Mouse (Mus musculus): ENCODE data around the gene Camkmt. TPM values are rescaled to one million over a fixed set of nuclear protein-coding genes. Genes with fewer than 3 reads are reported as not detected.

Camkmt gene
- total RNA-seq, 1 experiment from 2014 or later = 5.8 TPM

DNA sequence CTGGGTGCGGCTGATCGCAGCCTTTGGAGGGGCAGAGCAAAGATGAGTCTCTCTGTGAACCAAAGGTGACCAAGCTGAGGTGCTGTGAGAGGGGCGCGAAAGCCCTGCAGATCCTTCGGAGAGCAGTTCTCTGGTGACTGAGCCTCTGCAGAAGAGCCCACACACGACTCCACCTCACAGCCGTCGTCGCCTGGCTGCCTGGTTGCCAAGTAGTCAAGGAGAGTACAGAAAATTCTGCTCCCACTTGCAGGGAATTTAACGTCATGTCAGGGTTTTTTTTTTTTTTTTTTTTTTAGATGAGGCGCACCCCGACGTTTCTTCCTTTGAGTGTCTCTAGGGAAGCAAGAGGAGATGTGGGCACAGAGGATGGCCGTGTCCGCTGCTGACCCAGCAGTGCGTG lies 382.9 kb downstream of the Camkmt start:
- ATAC-seq (ENCODE audit: extremely low read depth, insufficient number of reproducible peaks, low FRiP score, poor library complexity, severe bottlenecking) = no peak

DNA sequence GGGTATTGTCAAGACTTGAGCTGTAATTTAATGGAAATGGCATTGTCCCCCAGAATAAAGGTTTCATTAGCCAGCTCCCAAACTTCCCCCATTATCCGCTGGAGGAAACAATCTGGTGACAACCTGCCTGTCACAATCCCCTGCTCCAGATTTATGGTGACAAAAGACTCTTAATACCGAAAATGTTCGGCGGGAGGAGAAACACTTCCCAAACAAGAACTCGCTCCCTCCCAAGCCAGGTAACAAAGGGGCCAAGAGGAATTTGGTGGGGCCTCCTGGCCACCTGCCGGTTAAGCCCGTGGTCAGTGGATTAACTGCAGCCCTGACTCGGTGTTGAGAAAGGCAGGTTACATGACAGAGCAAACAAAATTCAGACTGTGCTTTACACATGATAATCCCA lies 383.5 kb downstream of the Camkmt start:
- ATAC-seq (ENCODE audit: extremely low read depth, insufficient number of reproducible peaks, low FRiP score, poor library complexity, severe bottlenecking) = no peak

DNA sequence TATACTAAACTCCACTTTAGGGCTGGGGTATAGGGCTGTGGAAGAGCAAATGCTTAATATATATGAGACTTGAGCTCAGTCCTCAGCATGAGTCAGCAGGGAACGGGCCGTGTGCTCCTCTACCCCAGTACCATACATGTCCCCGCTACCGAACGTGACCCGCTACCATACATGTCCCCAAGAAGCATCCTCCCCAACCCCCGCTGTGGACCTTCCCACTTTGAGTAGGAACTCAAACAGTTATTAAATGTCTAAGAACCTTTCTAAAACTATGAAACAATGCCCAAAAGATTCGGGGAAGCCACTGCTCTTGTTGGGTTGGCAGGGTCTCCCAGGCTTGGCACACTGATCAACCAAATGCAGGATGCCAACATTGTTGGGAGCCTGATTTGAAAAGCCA lies 390.9 kb downstream of the Camkmt start:
- no peak for ATAC-seq (ENCODE audit: extremely low read depth, insufficient number of reproducible peaks, low FRiP score, poor library complexity, severe bottlenecking)

DNA sequence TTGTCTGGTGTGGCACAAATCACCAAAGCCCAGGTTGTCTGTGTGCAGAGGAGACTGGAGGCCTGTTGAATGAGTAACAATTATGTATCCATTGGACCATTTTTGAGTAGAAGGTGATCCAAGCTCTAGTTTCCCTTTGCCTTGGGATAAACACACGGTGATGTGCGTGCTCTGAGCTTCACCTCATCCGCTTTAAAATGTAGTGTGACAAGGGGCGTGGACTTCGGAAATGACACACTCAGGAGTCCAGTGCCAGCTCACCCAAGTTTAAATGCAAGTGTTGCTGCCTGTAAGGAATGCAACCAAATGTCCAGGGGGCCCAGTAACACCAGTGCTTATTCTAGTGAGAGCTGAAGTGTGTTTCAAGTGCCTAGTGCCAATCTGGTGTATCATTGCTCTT lies 392.7 kb downstream of the Camkmt start:
- no peak for ATAC-seq (ENCODE audit: extremely low read depth, insufficient number of reproducible peaks, low FRiP score, poor library complexity, severe bottlenecking)

DNA sequence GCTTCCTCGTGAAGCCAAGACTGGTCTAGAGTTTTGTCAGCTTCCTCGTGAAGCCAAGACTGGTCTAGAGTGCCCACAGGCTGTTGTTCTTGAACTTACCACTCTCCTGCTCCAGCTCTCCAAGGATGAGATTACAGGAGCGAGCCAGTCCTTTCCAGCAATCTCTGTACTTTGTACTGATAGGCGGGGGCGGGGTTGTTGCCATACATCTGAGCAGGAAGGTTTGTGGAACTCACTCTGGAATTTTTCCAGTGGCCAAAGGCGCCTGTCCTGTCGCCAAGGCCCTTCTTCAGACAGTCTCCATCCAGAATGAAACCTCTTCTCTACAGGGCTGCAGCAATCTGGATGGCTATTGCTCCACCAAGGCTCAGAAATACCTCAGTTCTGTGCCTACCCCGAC lies 393.7 kb downstream of the Camkmt start:
- no peak for ATAC-seq (ENCODE audit: extremely low read depth, insufficient number of reproducible peaks, low FRiP score, poor library complexity, severe bottlenecking)

DNA sequence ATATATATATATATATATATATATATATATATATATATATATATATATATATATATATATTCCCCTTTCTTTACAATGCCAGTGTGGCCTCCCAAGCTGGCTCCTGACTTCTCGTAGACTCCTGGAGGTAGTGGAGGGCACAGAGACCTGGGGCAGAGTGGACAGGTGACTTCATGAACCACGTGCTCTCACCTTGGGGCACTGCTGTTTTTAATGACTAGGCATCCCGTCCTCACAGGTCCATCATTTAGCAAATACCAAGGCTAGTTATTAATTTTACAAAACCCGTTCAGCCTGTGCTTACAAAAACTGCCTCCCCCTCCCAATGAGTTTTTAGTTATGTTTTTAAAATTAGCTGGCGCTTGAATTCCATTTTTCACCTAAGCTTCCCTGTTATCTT lies 394.2 kb downstream of the Camkmt start:
- ATAC-seq (ENCODE audit: extremely low read depth, insufficient number of reproducible peaks, low FRiP score, poor library complexity, severe bottlenecking) = no peak

DNA sequence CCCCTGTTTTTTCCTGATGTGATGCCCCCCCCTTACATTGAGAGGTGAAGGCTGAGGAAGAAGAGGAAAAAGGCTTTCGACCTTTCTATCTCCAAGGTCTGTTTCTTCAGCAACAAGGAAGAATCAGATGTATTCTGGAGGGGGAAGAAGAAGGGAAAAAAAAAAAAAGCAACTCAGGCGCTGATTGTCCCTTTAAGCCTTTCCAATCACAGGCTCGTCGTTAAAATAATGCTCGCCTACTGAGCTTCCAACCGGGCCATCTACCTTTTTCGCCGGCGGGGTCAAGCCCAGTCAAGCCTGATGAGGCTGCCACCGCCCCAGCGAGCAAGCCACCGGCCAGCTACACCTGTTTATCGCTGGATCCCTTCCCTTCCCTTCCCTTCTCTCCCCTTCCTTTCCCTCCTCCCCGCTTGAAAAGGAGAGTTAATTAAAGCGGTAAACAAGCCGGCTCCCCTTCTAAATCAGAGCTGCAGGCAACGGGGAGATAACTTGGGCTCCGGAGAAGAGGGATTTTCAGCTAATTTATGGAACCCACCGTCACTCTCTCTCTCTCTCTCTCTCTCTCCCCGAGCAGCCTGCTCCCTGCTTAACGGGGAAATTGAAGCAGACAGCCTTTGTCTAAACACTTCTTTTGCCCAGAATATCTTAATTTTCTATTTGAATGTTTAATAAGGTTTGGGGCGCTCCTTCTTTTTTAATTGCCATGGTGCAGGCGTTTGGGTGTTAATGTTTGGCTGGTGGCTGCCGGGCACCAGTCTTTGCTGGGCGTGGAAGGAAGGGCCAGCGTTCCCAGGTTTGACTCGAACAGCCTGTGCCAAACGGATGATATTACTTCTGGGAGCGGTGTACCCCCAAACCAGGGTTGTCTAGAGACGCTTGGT lies 395.0 kb downstream of the Camkmt start:
- ATAC-seq (ENCODE audit: extremely low read depth, insufficient number of reproducible peaks, low FRiP score, poor library complexity, severe bottlenecking) = no peak

DNA sequence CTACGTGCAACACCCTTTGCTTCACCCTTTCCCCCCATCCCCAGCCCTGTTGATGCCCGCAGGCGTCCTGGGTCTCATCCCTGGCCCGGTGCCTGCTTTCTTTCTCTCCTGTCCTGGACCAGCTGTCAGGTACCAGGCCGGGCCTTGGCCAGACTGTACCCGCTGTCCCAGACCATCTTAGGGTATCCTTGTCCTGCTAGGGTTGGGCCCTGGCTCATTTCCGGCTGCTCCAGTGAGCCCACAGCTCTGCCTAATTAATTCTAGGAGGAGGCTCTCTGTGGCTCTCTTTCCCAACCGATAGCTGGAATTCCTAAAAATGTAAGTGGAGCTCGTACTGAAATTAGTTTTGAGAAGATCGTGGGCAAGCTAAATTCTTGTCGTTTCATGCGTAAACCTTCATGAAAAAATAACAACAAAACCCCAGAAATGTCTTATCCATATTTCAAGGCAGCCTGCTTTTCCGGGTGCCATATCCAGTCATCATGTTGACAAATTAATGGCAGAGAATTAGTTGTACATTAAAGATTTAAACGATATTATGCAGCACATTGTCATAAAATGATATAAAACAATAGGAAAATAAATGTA lies 395.7 kb downstream of the Camkmt start:
- no peak for ATAC-seq (ENCODE audit: extremely low read depth, insufficient number of reproducible peaks, low FRiP score, poor library complexity, severe bottlenecking)

DNA sequence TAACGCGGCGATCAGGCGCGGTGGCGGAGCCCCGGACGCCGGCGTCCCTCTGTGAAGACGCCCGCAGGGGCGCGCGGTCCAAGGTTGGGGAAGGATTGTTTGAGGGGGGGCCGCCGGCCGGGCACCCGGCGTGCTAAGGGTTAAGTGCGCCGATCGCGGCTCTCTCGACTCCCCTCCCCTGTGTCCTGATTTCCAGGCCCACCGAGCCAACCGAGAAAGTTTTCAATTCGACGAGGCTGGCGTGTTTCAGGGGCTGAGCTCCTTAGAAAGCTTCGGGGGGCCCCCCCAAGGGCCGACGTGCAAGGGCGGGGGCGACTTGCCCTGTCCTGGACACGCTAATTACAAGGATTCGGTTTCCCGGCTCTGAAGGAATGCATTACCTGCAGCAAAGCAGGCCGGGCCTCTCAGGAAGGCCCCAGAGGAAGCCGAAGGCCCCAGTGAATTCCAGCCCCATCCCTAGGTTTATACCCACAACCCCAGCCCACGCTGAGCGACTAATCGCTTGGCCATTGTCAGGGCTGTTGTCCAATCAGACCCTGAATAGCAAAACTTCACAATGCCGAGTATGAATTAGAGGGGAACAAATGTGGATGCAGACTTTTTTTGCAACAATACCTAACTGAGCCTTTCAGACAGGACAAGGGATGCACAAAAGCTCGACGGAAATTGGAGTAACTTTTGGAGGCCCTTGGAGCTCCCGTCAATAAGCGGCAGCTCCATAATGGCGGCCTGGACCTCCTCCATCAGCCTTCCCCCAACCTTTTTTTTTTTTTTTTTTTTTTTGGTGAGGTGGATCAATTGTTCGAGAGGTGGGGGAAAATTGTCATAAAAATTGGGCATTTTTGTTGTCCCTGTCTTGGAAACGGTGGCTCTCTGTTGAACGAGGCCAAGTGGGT lies 396.5 kb downstream of the Camkmt start:
- no peak for ATAC-seq (ENCODE audit: extremely low read depth, insufficient number of reproducible peaks, low FRiP score, poor library complexity, severe bottlenecking)

DNA sequence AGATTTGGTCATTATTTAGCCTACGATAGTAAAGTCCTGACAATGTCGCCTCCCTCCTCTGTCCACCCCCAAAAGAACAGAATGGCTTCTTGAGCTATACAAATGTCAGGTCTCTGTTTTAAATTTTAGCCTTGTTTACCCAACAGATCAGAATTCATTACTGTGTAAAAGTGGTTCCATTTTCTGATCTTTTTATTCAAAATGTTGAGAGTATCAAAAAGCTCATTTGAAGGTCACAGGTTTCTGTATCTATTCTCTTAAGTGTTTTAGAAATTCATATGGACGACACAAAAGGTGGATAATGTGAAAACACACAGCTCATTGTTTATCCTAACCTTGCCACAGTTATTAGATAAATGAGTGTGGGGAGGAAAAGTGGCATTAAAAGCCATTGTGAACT lies 397.2 kb downstream of the Camkmt start:
- ATAC-seq (ENCODE audit: extremely low read depth, insufficient number of reproducible peaks, low FRiP score, poor library complexity, severe bottlenecking) = no peak

DNA sequence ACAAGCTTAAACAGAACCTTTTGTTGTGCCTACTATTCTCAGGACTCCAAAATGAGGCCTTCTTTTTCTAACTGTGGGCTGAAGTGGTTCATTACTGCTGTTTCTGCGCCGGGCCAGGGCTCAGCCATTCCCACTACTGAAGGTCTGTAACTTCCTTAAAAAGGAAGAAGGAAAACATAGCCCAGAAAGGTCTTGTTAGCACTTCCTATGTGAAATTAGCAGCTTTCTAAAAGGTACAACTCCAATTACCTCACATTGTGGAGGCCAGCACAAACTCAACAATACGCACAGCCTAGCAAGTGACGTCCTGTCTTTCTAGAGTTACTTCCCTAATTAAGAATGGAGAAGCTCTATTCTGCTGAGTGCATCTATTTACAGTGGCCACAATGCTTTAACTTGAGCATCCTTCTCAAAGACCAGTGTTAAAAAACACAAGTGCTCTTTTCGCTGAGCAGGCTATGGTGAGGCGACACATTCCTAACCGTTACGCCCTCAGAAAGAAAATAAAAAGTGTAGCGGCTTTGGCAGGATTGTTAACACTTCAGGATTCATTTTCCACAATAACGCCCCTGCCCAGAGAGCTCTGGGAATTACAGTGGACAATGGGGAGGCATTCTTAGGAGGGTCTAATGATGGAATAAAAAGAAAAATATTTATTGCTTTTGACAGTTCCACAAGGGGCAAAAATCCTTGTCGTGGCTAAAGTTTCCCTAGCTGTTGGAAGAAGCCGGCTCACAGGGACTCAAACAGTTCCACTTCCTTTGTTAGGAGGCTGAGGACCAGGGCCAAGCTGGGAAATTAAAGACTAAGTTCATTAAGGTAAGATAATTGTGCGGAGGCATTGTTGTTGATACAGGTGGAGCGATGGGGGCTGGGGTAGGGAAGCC lies 398.5 kb downstream of the Camkmt start:
- ATAC-seq (ENCODE audit: extremely low read depth, insufficient number of reproducible peaks, low FRiP score, poor library complexity, severe bottlenecking) = peak; percentile 64; the same call in 1 of the 2 replicates

DNA sequence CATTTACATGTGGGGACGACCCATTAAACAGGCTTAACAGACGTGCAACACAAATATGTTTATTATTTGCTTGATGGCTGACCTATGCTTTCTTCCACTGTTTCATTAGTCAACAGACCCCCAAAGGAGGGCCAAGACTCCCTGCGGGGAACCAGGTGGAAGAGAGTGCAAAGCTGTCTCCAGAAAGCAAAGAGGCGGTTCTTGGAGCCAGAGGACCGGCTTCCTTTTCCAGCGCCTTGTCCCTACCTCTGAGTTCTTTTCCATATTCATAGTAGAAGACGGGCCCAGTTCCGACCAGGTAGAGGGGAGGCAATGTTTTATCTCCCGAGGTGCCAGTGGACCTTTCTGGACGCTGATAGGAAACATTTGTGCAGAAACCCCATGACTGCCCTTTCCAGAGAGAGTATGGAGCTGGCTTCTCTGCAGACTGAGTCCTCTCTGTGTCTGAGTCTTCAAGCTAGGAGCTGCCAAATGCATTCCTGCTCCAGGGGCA lies 399.2 kb downstream of the Camkmt start:
- no peak for ATAC-seq (ENCODE audit: extremely low read depth, insufficient number of reproducible peaks, low FRiP score, poor library complexity, severe bottlenecking)

DNA sequence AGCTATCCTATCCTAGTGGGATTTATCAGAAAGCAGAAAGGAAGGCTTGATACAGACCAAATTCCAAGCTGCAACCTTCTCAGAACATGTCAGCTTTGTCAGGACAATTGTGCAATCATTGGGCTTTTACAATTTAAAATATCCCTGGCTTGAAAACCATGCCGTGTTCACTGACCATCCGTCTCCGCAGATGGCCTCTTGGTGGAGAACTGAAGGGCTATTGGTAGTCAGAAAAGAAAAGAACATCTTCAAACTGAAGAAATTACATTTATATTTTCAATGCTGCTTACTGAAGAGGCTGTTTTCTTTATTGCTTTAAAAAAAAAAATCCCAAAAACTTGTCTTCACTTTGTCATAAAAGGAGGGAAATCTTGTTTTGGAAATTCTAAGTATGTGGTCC lies 401.1 kb downstream of the Camkmt start:
- no peak for ATAC-seq (ENCODE audit: extremely low read depth, insufficient number of reproducible peaks, low FRiP score, poor library complexity, severe bottlenecking)

DNA sequence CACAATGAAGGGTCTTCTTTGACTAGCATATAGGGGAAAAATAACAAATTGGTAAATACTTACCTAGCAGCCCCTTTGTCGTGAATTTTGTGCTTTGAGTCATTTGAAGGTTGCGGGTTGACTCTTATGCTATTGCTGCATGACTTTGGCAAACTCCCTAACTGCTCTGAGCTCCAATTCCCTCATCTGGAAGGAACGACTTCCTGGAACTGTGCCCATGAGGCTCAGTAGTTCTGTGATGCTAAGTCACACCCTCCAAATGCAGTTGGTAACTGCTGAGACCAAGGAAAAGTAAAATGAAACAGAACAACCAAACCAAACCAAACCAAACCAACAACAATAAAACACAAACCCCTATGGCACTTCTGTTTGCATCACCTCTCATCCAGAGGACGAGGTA lies 403.2 kb downstream of the Camkmt start:
- no peak for ATAC-seq (ENCODE audit: extremely low read depth, insufficient number of reproducible peaks, low FRiP score, poor library complexity, severe bottlenecking)

DNA sequence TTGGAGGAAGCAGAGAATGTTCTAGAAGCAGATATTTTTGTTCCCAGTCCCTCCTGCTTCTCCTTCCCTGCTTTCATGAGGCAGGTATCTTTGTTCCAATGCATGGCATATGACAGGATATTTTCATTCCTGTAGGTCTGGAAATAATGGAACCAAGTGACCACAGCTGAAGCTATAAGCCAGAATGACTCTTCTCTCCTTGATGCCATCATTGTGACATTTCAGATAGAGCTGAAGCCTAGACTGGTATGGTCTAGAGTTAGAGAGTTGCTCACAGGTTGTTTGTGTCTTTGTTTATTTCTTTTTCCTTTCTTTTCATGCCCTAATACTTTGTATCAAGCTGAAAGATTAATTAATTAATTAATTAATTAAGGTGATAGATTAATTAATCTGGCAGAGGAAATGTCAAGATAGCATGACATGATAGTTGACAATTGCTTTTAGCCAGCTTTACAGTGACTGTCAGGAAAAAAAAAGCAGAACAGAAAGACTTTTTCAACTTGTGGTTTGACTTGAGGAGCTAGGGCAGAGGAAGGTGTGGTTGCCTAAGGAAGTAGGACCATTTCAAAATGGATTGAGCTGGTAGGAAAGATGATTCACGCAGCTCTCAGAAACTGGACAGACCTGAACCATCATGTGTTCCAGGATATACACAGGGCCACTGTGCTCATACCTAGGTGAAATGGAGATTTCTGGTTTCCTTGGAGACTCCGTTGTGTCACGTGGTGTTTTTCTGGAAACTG lies 404.8 kb downstream of the Camkmt start:
- peak; percentile 83 for ATAC-seq (ENCODE audit: extremely low read depth, insufficient number of reproducible peaks, low FRiP score, poor library complexity, severe bottlenecking)

DNA sequence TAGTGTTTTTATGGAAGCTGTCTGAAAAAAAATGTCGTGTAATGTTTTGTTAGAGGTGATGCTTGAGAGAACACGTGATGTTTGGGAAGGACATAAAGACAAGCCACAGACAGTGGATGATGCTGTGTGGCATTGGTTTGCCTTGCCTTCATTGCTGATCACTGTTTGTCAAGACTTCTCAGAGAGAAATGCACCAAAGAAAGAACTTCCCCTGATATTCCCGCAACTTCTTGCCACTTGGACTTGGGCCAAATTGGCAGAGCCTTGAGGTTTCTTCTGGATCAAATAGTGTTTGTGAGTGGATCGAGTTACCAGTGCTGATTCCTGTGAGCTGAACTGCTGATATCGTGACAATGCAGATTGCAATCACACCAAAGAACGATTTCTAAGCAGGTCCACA lies 405.5 kb downstream of the Camkmt start:
- no peak for ATAC-seq (ENCODE audit: extremely low read depth, insufficient number of reproducible peaks, low FRiP score, poor library complexity, severe bottlenecking)

DNA sequence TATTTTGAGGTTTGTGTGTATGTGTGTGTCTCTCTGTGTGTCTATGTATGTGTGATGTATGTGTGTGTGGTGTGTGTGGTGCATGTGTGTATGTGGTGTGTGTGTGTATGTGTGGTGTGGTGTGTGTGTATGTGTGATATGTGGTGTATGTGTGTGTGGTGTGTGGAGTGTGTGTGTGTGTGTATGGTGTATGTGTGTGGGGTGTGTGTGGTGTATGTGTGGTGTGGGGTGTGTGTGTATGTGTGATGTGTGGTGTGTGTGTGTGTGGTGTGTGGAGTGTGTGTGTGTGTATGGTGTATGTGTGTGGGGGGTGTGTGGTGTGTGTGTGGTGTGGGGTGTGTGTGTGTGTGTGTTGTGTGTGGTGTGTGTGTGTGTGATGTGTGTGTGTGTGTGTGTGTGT lies 414.5 kb downstream of the Camkmt start:
- no peak for ATAC-seq (ENCODE audit: extremely low read depth, insufficient number of reproducible peaks, low FRiP score, poor library complexity, severe bottlenecking)
